Mouse (Mus musculus): ENCODE results near the gene Ddx20.
A peak's percentile ranks its signal among the peaks of the same experiment; 100 is the strongest.

The Ddx20 gene

DNA sequence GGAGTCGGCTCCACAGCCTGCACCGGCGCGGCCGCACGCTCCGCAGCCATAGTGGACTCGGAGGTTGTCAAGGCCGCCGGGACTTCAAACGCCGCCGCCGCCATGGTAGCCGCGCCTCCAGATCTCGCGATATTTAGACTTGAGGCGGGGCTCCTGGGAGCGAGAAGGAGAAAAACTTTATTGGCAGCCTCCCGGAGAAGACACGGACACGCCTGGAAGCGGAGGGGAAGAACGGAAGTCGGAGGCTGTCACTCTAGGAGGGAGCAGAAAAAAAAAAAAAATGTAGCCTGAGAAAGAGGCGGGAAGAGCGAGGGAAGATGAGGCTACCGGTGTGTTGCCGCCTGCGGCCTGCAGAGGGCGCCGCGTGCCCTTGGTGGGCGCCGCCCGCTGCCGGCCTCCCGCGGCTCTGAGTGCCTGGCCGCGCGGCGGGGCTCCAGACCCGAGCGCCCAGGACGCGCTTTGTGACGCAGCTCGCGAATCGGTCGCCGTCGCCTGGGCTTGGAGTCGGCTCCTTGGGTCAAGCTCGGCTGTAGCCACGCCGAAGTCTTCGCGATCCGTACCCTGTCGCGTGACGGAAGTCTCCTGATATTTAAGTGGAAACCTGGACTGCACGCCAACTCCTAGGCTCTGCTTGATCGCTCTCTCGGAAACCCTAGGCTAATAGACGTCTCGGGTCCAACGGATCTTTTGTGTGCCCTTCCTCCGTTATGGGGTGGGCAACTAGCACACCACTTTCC is at the start of gene Ddx20:
TSS of gene Ddx20 (minus strand) at position 251 of the 737 bp plus-strand sequence.
- peak; percentile 86 for DNase-seq

DNA sequence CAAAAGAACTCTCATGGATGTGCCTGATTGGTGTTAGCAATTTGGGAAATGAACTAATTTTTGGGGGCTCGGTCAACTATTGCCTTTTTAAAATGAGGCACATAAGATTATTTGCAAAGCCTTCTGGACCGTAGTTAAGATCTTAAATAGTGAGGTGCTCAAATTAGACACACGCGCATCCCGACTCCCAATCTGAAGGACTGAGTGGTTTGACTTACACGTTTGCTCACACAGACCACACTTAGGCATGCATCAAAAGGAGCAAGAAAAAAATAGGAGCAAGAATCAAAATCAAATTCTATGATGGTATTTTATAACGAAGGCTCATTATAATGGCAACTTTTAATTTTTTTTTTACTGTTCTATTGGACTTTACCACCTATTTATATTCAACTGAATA is 49.7 kb upstream of the Ddx20 start:
- no peak for DNase-seq

DNA sequence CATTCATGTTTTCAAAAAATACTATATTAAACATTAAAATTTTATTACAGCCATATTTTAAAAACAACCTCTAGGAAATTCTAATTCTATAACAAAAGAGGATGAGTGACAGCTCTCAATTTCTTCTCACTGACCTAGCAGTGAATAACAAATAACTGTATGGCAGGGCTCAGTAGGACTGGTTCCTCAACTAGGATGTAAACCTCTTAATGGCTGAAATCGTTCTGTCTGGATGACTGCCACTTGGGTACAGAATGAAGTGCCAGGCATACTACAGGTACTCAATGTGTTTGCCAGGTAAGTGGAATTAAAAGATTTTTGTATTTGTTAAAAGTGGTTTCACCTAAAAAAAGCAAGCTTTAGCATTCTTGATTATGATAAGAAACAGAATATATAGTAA is 48.8 kb upstream of the Ddx20 start:
- no peak for DNase-seq

DNA sequence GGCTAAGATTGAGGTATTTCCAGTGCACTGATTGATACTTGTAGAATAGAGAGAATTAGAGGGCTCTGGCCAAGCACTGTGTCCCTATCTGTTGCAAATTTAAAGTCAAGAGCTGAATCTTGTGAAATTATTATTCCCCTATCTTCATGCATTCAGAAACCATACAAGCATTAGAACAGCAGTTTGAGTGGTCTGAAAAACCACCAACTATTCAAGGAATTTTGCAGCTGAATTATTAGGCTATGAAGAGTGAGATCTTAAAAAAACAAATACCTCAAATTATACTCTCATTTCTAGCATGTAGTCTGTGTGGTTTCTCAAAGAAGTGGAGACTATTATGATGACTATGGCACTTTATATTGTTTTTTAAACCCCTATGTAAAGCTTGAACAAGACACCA is 47.9 kb upstream of the Ddx20 start:
- no peak for DNase-seq

DNA sequence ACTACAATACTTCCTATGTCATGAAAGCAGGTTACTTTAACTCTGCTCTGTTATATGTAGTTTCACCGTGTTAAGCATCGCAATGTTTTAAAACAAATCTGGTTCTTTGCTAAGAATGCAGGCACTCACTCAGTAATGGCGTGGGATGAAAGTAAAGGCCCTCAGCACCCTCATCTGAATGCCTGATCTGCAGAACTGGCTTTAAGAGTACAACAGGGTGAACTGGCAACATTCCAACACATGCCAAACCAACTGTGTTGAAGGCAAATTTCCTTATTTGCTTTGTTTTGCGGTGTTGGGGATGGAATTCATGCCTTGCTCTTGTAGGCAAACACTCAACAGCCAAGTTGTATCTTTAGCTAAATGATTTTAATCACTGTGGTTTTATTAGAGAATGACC is 46.2 kb upstream of the Ddx20 start:
- no peak for DNase-seq

DNA sequence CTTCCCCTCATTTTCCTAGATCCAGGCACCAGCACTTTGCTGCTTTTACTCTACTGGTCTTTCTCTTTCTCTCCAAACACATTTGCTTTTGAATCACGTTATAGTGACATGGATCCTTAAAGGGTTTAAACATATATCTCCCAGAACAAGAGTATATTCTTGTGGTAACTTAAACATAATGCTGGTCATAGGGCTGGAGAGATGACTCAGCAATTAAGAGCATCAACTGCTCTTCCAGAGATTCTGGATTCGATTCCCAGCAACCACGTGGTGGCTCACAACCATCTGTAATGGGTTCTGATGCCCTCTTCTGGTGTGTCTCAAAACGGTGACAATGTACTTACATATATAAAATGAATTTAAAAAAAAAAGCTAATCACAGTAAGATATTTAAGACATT is 45.0 kb upstream of the Ddx20 start:
- DNase-seq = no peak

DNA sequence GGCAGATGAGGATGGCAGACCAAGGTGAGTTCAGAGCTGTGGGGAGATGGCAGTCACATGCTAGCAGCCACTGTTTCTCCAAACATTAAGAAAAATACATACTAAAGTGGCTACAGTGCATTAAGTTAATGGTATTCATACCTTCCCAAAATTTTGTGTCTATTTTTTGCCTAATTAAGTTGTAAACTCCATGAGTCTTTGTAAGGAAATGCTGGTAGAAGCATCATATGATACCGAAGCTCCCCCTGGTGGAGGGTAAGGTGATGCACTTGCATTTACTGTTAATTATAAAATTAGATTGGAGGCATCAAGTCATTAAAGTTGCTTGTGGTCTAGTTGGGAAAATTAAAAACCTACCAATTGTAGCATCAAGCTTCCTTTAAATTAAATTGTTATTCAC is 38.7 kb upstream of the Ddx20 start:
- peak in 1 of 2 experiments; percentile 51 for DNase-seq

DNA sequence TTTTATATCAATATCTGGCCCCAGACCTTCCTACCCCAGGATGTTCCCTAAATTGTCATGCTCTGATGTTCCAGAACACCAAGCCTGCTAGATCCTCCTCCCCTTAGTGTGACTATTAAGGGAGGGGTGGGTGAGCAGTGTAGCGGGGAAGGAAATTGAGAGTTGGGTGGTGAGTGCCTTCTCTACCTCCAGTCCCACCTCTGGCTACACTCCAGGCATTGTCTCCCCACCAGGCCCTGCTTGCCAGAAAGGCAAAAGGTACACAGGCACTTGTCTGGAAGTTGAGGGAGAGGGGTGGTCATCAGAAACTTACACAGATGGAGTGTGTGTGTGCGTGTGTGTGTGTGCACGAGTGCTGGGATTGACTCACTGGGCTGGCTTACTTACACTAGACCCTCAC is 35.1 kb upstream of the Ddx20 start:
- no peak for DNase-seq

DNA sequence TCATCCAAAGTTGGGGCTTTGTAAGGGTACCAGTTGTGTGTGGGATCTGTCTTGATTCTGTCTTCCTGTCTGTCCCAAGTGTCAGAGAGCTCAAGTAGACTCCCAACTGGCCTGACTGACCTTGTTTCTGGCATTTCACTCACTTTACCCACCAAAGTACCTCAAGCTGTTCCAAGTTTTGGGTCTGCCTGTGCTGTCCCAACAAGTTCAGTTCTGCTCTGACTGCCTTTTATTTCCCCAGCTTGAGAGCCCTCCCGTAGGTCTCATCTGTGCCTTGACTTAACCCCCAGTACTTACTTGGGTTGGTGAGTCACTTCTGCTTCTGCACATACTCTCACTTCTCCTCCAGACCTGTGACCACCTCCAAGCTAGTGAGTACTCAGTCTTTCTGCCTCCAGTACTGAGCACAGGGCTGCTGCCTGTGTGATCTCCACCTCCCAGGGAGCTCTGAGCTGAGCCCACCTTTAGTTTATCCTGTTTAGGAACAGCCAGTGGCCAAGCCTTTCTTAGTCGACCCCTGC is 34.4 kb upstream of the Ddx20 start:
- no peak for DNase-seq

DNA sequence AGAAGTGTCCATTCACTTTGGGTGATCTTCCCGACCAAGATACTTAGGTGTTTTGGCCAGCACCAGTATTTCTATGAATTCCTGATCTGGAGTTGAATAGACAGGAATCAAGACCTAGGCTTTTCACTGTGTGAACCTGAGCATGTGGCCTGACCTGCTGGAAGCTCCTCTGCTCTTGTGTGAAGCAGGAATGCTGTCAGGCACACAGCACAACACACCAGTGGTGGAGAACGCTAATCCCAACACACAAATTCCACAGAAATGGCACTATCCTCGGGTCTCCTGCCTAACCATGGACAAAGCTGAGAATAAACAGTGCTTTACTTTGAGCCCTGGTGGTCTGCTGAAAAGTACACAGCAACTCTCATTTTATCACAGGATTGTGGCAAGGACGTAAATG is 33.1 kb upstream of the Ddx20 start:
- DNase-seq = no peak

DNA sequence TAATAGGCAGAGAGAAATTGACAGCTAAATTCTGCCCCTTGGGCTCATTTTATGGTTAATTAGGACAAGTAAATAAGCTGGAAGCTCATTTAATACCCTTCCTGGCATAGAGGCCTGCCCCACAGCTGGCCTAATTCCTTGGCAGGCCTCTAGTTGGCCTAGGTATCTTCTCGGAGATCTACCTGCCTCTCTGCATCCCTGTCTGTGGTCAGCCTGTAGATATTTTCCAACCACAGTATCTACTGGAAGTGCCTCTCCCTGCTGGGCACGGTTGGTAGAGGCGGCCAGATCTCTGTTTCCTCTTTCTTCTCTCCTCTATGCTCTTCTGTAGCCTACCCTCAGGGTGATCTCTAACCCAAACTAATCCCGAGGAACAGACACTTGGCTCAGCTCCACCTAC is 32.6 kb upstream of the Ddx20 start:
- no peak for DNase-seq

DNA sequence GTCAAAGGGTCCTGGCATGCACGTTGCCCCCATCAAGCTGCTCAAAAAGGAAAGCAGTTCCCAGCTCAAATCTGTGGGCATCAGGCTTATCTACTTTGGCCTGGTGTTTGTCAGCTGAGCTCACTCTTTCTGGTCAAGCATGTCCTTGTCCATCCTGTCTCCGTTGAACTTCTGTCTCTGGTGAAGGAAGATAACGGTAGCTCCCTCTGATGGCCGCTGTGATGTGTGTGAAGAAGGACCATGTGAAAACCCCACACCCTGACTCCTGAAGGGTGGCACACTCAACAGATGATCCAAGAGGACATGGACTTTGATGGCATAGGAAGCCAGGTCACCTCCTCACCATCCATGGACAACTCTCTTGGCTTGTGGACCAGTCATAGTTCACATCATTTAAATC is 31.4 kb upstream of the Ddx20 start:
- no peak for DNase-seq

DNA sequence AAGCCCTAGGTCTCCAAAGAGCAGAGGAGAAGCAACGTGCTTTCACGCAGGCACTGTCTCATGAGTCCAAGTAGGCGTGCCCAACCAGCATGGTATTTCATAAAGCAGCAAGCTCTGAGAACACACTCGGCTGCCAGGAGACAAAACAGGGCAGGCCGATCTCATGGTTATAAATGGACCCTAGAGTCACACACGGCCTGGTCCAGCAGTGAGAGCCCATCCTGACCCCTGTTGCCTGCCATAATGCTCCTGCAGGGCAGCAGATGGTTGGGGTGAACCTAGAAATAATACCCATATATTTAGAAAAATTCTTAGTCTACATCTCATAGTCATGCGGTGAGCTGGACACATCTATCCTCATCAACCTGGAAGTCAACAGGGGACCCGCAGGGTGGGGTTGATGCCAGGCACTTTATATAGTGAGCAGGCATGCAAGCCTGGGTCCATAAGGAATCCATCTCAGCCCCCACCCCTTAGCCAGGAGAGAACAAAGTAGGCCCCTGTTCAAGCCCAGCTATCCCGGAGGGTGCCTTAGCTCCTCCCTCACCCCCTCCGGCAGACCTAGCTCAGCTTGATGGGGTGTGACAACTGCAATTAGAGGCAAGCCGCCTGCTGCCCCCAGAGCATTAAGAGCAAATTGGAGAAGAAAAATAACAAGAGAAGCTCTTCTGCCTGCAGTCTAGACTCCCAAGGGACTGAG is 30.6 kb upstream of the Ddx20 start:
- no peak for DNase-seq

DNA sequence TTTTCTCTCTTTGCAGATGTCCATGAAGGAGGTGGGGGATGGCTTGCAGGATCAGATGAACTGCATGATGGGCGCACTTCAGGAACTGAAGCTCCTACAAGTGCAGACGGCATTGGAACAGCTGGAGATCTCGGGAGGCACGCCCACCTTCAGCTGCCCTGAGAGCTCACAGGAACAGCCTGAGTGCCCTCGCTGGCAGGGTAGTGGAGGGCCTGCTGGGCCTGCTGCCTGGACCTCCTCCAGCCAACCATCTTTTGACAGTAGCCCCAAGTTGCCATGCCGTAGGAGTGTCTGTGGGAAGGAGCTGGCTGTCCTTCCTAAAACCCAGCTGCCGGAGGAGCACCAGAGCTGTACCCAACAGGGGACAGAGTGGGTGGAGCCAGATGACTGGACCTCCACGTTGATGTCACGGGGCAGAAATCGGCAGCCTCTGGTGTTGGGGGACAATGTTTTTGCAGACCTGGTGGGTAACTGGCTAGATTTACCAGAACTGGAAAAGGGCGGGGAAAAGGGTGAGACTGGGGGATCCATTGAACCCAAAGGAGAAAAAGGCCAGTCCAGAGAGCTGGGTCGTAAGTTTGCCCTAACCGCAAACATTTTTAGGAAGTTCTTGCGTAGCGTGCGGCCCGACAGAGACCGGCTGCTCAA is 29.1 kb upstream of the Ddx20 start:
- DNase-seq = no peak

DNA sequence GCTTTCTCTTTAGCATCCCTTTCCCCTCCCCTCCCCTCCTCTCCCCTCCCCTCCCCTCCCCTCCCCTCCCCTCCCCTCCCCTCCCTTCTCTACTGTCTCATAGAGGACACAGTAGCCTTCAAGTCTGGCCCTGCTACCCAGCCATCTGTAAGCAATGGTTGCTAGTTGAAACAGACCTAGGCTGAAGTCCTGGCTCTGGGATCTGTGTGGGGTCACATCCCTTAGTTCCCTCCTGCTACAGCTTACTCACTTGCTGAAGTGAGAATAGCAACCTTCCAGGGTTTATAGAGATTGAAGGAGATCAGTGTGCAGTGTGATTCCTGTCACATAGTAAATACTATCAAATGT is 27.4 kb upstream of the Ddx20 start:
- DNase-seq = no peak

DNA sequence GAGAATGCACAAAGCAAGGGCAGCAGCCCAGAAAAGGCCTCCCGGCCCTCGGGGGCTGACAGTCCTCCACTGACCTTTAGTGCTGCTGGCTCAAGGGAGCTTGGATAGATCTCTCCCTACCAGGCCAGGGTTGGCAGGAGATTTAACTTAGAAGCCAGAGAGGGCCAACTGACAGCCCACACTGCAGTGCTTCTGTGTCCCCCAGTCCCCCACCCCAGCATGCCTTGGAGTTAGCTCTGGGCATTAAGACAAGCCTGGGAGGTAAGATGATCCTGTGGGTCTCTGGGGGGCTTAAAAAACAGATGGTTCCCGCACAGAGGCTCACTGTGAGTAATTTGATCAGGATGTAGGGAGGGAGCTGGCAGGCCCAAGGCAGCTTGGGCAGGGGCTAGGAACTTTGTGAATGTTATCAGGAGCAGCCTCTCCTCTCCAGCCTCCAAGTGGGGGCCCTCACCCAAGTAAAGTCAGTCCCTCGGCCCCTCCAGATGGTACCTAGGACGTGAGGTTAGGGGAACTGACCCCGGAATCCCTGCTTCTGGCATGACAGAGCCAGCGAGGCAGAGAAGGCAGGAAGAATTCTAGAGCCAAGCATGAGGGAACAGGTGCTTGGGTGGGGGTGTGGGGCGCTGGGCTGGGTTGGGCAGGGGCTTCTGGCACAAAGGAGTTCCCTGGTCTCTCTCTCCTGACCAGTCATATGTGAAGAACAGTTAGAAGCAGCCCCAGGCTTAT is 26.9 kb upstream of the Ddx20 start:
- no peak for DNase-seq

DNA sequence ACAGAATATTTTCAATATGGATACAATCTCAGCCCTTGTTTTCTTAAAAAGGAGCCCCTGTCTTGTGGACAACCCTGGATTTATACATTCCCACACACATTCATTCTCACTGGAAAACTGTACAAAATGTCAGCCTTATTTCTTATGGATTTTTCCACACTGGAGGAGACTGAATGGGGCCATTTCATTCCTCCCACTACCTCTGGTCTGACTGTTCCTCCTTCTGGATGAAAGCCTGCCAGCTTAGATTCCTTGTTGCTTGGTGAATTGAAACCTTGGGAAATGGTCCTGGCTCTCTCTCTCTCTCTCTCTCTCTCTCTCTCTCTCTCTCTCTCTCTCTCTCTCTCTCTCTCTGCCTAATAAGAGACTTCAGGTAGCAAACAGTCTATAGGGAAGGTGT is 25.5 kb upstream of the Ddx20 start:
- DNase-seq = no peak

DNA sequence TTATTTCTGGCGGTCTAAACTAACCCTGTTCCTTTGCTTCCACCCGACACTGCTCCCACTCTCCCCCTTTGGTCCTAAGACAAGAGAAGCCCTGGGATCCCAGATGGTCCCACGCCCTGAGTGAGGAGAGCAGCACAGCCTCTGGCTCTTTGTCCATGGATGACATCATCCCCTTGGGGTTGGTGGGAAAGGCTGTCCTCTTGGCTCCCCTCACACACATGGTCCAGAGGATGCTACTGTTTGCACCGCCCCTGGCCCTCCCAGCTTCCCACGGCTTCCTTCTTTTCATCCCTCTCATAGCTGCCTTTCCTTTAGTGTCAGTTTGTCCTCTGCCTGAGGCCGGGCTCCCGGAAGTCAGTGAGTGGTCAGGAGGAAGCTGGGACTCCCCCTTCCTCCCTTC is 24.4 kb upstream of the Ddx20 start:
- DNase-seq = no peak

DNA sequence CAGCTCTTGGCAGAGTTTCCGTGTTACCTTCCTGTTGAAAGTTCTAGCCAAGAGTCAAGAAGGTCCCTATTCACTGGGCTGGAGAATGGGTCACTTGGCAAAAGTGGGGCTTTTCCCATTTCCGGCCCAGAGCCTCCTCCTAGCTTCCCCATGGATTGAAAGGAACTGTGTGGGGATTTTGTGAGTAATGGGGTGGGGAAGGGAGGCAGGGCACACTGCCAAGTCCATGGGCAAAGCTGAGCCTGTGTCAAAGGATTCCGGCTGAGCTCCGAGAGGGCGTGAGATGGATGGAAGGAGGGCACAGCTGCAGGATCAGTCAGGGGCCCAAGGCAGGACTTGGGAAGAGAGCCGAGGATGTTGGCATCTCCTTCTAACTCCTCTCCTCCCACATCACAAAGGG is 22.9 kb upstream of the Ddx20 start:
- DNase-seq = no peak

DNA sequence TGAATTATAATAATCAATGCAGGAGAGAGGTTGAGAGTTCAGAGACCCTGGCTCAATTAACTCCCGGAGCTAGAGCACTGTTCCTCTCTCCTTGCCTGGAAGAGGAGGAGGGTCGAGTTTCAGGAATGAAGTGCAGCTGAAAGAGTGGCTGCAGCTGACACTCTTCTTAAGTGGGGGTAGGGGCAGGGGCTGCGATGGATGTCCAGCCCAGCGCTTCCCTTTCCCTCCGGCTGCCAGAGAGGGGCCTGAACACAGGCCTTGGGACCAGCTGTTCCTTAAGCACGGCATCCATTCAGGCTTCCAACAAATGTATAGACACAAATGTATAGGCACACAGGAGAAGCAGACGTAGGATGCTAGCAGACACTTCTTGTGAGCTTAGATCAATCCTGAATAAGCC is 20.2 kb upstream of the Ddx20 start:
- DNase-seq = no peak

DNA sequence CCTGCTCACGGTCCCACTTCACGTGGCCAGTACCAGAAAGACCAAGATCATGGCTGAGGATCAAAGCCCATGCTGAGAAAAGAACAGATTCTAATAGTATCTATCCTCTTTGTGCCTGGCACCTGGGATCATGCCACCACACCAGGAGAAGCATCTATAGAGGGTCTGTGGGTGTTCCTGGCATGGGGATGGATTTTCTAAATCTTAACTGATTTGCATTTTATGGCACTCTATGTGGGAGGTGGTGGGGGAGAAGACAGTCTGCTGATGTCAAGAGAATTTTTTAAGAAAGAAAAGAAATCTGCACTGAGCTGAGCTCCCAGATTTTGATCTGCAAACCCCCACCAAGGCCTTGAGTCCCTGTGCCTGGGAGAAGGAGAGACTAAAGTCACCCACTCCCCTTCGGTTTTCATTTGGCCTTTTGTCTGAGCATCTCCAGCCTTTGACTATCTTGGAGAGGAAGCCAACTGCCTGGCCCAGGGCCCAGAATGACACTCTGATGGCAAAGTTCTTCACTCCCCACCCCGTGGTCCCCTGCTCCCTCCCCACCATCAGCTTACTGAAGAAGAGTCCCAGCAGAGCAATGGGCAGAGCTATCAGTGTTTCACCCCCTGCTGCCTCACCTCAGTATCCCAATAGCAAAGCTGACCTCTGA is 19.1 kb upstream of the Ddx20 start:
- DNase-seq = no peak

DNA sequence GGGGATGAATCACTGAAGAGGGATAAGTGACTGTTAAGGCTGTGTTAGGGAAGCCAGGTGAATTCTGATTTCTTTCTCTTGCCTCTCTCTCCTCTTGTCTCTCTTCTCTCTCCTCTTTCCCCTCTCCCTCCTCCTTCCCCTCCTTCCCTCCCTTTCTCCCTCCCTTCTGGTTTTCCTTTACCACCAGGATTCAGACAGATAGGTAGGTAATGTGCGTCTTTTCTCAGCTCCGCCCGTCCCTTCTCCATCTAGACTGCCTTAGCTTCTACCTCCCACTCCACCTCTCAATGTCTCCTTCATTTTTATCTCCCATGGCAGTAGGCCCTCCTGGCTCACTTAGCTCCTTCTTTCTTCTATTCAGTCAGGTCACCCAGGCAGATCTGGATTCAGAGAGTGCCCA is 18.2 kb upstream of the Ddx20 start:
- no peak for DNase-seq

DNA sequence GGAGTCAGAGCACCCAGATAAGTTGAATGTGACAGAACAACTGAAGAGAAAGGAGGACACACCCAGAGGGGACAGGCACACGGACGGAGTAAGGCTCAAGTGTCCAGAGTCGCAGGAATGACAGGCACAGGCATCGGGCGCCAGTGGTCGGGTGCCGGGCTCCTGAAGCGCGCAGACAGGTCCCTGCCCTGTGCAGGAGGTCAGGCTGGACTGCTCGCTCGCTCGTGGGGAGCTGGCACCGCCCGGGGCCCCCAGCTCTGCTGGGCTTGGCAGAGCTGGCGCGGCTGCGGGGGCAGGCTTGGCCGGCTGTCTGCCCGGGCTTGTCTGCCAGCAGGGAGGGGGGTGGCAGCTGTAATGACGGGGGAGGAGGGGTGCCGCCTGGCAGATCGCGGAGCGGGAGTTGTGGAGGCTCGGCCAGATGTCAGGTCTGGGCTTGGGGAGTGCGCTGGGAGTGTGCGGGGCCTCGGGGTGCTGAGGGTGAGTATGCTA is 17.7 kb upstream of the Ddx20 start:
- peak; percentile 21 to 22 for DNase-seq

Measured in spleen, adult 18-20 months (tissue).